Comparison of ENCODE assay signal across 8 mouse cellular contexts in genomic region chr5:75149880-75150279, GRCm38 (mm10). TPM values are rescaled to one million over a fixed set of nuclear protein-coding genes. Genes with fewer than 3 reads are reported as not detected.
A peak's percentile ranks its signal among the peaks of the same experiment; 100 is the strongest.
DNase-seq lines count a peak whose midpoint lies in the region; ATAC-seq and TF ChIP-seq lines count a peak whose summit lies in the region.
"Had no signal": no experiment of that assay in that cellular context is flagged by ENCODE, and none has a peak within 500 bp of the region (broad histone marks: within the 10 kb centered on the region; RNA-seq: fewer than 3 reads in every experiment).

No protein-coding gene starts in this region.

- peak overlapping the region; percentile 56 for H3K4me2 ChIP-seq in kidney, postnatal 0 days (ENCODE audit: low read length)

- 0 out of 2 replicates have a peak, but pooled peaks have one; percentile 11 for TF ChIP-seq CTCF in kidney, postnatal 0 days (IDR thresholded peaks at IDR 0.05; ENCODE audit: low read depth)
- no peak for TF ChIP-seq CTCF in small intestine, adult 2 months (IDR thresholded peaks at IDR 0.05; ENCODE audit: extremely low read depth, insufficient read length, insufficient replicate concordance, low read depth, low read length)

- no peak for ATAC-seq in kidney, postnatal 0 days (replicated peaks; ENCODE audit: low FRiP score, low read depth)

- no peak for TF ChIP-seq POLR2A in small intestine, adult 2 months (IDR thresholded peaks at IDR 0.05; ENCODE audit: low read depth, low read length)

- H3K36me3 ChIP-seq in heart, embryonic 10.5 days: no peaks in the 10 kb centered on the region
- H3K36me3 ChIP-seq in kidney, postnatal 0 days (ENCODE audit: insufficient read depth, low read length): no peaks in the 10 kb centered on the region
- H3K36me3 ChIP-seq in small intestine, adult 2 months (ENCODE audit: control insufficient read depth, insufficient read depth, low read length): no peaks in the 10 kb centered on the region

- DNase-seq in MN1 (ENCODE audit: low spot score): peak; percentile 65
- DNase-seq in heart, embryonic 10.5 days (ENCODE audit: low spot score): no peak
- DNase-seq in kidney, postnatal 0 days (ENCODE audit: low spot score): peak; percentile 55
- no peak for DNase-seq in right cerebral cortex, adult 18-20 months
- DNase-seq in cerebellum, adult 18-20 months: no peak

- H3K9me3 ChIP-seq in heart, embryonic 10.5 days: no peaks in the 10 kb centered on the region
- H3K9me3 ChIP-seq in kidney, postnatal 0 days (replicated peaks; ENCODE audit: low read length): no peaks in the 10 kb centered on the region

- H3K27ac ChIP-seq in brown adipose tissue, adult 24 weeks (replicated peaks; ENCODE audit: low read depth, low read length): no peak overlapping the region
- H3K27ac ChIP-seq in heart, embryonic 10.5 days: peak overlapping the region; percentile 79
- H3K27ac ChIP-seq in kidney, postnatal 0 days: peak overlapping the region; percentile 8; the same call in 1 of the 2 replicates
- H3K27ac ChIP-seq in small intestine, adult 2 months (ENCODE audit: insufficient read depth, low read depth, low read length): no peak overlapping the region
- H3K27ac ChIP-seq: macrophage had no signal

- 0% methylated on average over 11 of the region's 11 CpGs for WGBS in heart, embryonic 10.5 days
- WGBS in kidney, postnatal 0 days: 4% methylated on average over 11 of the region's 11 CpGs
- WGBS in small intestine, adult 2 months: 9% methylated on average over 11 of the region's 11 CpGs

- H3K4me3 ChIP-seq in brown adipose tissue, adult 24 weeks (ENCODE audit: insufficient read depth, low read depth, low read length): 0 out of 2 replicates have a peak overlapping the region, but pooled peaks have one; percentile 7
- H3K4me3 ChIP-seq in heart, embryonic 10.5 days: peak overlapping the region; percentile 72
- H3K4me3 ChIP-seq in kidney, postnatal 0 days (replicated peaks; ENCODE audit: low read depth, low read length): 0 out of 2 replicates have a peak overlapping the region, but pooled peaks have one; percentile 16
- H3K4me3 ChIP-seq in small intestine, adult 2 months (ENCODE audit: low read depth, low read length): 0 out of 2 replicates have a peak overlapping the region, but pooled peaks have one; percentile 2

- H3K9ac ChIP-seq in kidney, postnatal 0 days (ENCODE audit: low read depth, low read length): no peak overlapping the region

- H3K27me3 ChIP-seq in heart, embryonic 10.5 days (ENCODE audit: insufficient read depth, poor library complexity, severe bottlenecking): peaks cover 97% of the 10 kb centered on the region
- peaks cover 46% of the 10 kb centered on the region for H3K27me3 ChIP-seq in kidney, postnatal 0 days (ENCODE audit: insufficient read depth, low read length)
- peaks cover 64% of the 10 kb centered on the region for H3K27me3 ChIP-seq in small intestine, adult 2 months (ENCODE audit: control insufficient read depth, insufficient read depth, low read length)

- no peaks in the 10 kb centered on the region; the same call in 1 of the 2 replicates for H3K4me1 ChIP-seq in brown adipose tissue, adult 24 weeks (ENCODE audit: control insufficient read depth, insufficient read depth, insufficient read length, low read length)
- H3K4me1 ChIP-seq in heart, embryonic 10.5 days: peaks cover 60% of the 10 kb centered on the region
- H3K4me1 ChIP-seq in kidney, postnatal 0 days (replicated peaks; ENCODE audit: insufficient read depth, low read length): peaks cover 9% of the 10 kb centered on the region; the same call in 1 of the 2 replicates
- peaks cover 5% of the 10 kb centered on the region; the same call in 1 of the 2 replicates for H3K4me1 ChIP-seq in small intestine, adult 2 months (ENCODE audit: control insufficient read depth, insufficient read depth, insufficient read length, low read length)

RNA-seq across cellular contexts. Expression of gene Pdgfra, which starts 2.2 kb away (rescaled TPM):
- 6.4 and 10.3 TPM in 2 replicates for polyA plus RNA-seq in brown adipose tissue, adult 24 weeks (2012; ENCODE audit: insufficient read depth, insufficient read length, missing spikeins)
- 23.8 and 37.4 TPM in 2 replicates for polyA plus RNA-seq in heart, embryonic 10.5 days (2016; fragmentation: Nextera tagmentation; extraction: Ambion mirVana)
- polyA plus RNA-seq in kidney, postnatal 0 days (2015; fragmentation: Nextera tagmentation; extraction: Ambion mirVana): 23.4 and 23.8 TPM in 2 replicates
- polyA plus RNA-seq in small intestine, adult 2 months (2012; rRNA removed): 8.3 and 13.9 TPM in 2 replicates
- polyA plus RNA-seq: macrophage had no signal

Comparison
In these comparisons a context has a peak if more than half of its experiments do, and no peak if none do; other contexts are left out.
1. DNase-seq: peak in MN1 (single experiment) and kidney, postnatal 0 days (single experiment); none in heart, embryonic 10.5 days (single experiment), right cerebral cortex, adult 18-20 months (single experiment) and cerebellum, adult 18-20 months (0 of 2).
2. H3K27ac ChIP-seq: peak in heart, embryonic 10.5 days (single experiment) and kidney, postnatal 0 days (single experiment); none in brown adipose tissue, adult 24 weeks (single experiment) and small intestine, adult 2 months (single experiment).
3. H3K4me3 ChIP-seq: peak in every context shown above with its lines; median percentile 72 in heart, embryonic 10.5 days; 16 in kidney, postnatal 0 days; 7 in brown adipose tissue, adult 24 weeks; 2 in small intestine, adult 2 months.